Mouse (Mus musculus) heart, adult 2 months (tissue): Measurements from ENCODE around the gene Sh3rf3. TPM values are rescaled to one million over a fixed set of nuclear protein-coding genes. Genes with fewer than 3 reads are reported as not detected.

Experiments
- DNase-seq, 2 experiments: peaks; one replicate each; pipeline ENCODE4 v3.0.0; 2021
- H3K27ac ChIP-seq: fragments of 200-600 bp; 2 replicates; pipeline ENCODE4 v1.8.1; 2022
- H3K27me3 ChIP-seq: fragments of 200-500 bp; 2 replicates; pipeline ENCODE4 v1.6.1; 2012; ENCODE audit warnings: mild to moderate bottlenecking, low read length, inconsistent platforms, mixed read lengths; ENCODE audit not compliant: control insufficient read depth, insufficient read depth
- H3K36me3 ChIP-seq: fragments of 200-500 bp; 2 replicates; pipeline ENCODE4 v1.6.1; 2012; ENCODE audit warnings: low read length, inconsistent platforms; ENCODE audit not compliant: control insufficient read depth, insufficient read depth
- H3K4me1 ChIP-seq: fragments of 200-500 bp; 2 replicates; pipeline ENCODE4 v1.6.1; 2011; ENCODE audit warnings: low read length; ENCODE audit not compliant: control insufficient read depth, insufficient read depth
- H3K4me3 ChIP-seq: fragments of 200-600 bp; 2 replicates; pipeline ENCODE4 v1.8.1; 2022
- H3K79me2 ChIP-seq: fragments of 200-500 bp; replicated peaks from 2 replicates; pipeline ENCODE4 v1.6.1; 2012; ENCODE audit warnings: mild to moderate bottlenecking, inconsistent platforms, low read length, moderate library complexity, mixed read lengths; ENCODE audit not compliant: control insufficient read depth, insufficient read depth
- H3K9ac ChIP-seq: fragments of 200-500 bp; 2 replicates; pipeline ENCODE4 v1.6.1; 2012; ENCODE audit warnings: low read depth, mild to moderate bottlenecking, control low read depth, inconsistent platforms, low read length, mixed read lengths
- CTCF ChIP-seq: fragments of 200-600 bp; IDR thresholded peaks from 2 replicates; pipeline ENCODE4 v1.8.1; 2022; ENCODE audit warnings: antibody characterized with exemption, mild to moderate bottlenecking, moderate library complexity
- EP300 ChIP-seq: fragments of 200-500 bp; IDR thresholded peaks from 2 replicates; pipeline ENCODE4 v1.6.1; 2011; ENCODE audit warnings: low read depth, low read length, control low read depth; ENCODE audit not compliant: insufficient read depth
- POLR2A ChIP-seq: fragments of 200-500 bp; IDR thresholded peaks from 2 replicates; pipeline ENCODE4 v1.6.1; 2011; ENCODE audit warnings: mild to moderate bottlenecking, low read depth, low read length, control low read depth; ENCODE audit not compliant: insufficient read depth
- WGBS: fragments of 180-500 bp; shearing (Covaris S2); methylation state at CpG from one replicate; pipeline ENCODE4 v1.1.7; 2018; 5-methylcytosine and 5-hydroxymethylcytosine counted together
- intact Hi-C: fragments of 180-260 bp; cut with DNase I; formaldehyde crosslinking; loops from one replicate; pipeline ENCODE4 v1.15.1; 2025
- polyA plus RNA-seq: library from polyadenylated mRNA; depleted of rRNA; stranded (reverse); fragments of >200 nt; gene quantifications from 2 replicates; pipeline ENCODE4 v1.2.3, GENCODE M21; 2012
- total RNA-seq, 2 experiments: library from RNA; stranded (reverse); gene quantifications; 2 replicates each; pipeline ENCODE4 v1.2.3; 2021

The Sh3rf3 gene
- total and polyA plus RNA-seq, 3 experiments = 0.80 to 1.6 (median 0.97) TPM

DNA sequence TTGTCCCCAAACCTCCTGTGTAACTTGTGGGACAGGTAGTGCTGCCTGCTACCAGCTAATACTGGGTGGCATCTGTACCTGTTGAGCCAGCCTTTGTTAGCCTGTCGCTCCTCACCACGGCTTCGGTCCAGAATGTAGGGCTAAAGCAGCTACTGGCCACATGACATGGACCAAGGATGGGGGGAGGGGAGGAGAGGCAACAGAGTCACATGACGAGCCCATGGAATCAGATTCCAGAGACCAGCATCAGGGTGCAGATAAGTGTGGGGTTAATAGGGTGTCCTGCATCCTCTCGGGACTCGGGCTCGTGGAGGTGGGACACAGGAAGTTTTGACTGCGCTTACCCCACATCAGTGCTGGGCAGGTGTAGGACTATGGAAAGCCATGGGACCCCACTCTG lies 292.7 kb downstream of the Sh3rf3 start:
- no peak for TF ChIP-seq EP300
- no peak for TF ChIP-seq POLR2A
- no peak for TF ChIP-seq CTCF
- intact Hi-C loops = no loop called here
- WGBS = 73% methylated on average over 8 of the region's 8 CpGs
- H3K79me2 ChIP-seq = no peaks in the 10 kb centered on the region
- H3K27me3 ChIP-seq = no peaks in the 10 kb centered on the region; the same call in 1 of the 2 replicates
- no peak overlapping the region for H3K27ac ChIP-seq
- no peak overlapping the region for H3K4me3 ChIP-seq
- no peak for DNase-seq
- no peaks in the 10 kb centered on the region for H3K36me3 ChIP-seq
- H3K4me1 ChIP-seq = peaks cover 1% of the 10 kb centered on the region; the same call in 1 of the 2 replicates
- no peak overlapping the region for H3K9ac ChIP-seq

DNA sequence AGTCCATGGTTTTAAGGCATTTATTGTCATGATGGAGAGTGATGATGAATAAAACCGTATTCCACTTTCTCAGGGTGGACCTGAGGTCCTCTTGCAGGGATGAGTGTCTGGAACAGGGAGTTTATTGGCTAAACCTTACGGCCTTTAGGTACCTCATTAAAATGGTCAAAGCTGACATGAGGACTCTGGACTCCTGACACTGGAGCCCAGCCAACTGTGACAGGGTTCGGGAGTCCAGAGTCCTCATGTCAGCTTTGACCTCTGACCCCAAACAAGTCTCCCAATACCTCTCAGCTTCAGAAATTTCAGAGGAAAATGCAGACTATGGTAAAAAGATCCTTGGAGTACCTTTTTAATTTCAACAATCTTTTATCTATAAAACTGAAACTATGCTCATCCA lies 293.5 kb downstream of the Sh3rf3 start:
- TF ChIP-seq CTCF (no peak), POLR2A (no peak), EP300 (no peak)
- Histone ChIP-seq H3K4me1 (peaks cover 1% of the 10 kb centered on the region; the same call in 1 of the 2 replicates), H3K79me2 (no peaks in the 10 kb centered on the region), H3K27ac (no peak overlapping the region), H3K27me3 (no peaks in the 10 kb centered on the region; the same call in 1 of the 2 replicates), H3K36me3 (no peaks in the 10 kb centered on the region), H3K4me3 (no peak overlapping the region), H3K9ac (no peak overlapping the region)
- 71% methylated on average over 3 of the region's 3 CpGs for WGBS
- intact Hi-C loops = no loop called here
- no peak for DNase-seq

DNA sequence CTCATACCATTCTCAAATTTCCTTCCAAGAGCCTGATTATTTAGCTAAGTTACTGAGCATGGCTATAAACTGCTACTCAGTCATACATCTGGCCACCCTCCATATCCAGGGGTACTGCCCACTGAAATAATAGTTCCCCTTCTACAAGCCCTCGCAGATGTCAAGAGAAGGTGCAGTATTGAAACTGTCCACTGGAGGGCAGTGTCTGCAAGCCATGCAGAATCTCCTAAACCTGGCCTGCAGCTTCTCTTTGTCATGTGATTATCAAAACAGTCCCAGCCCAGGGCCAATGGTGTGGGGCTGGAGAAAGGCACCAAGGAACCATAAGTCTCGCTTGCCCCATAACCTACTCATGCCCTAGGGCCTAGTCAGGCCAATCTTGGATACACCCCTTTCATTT lies 295.9 kb downstream of the Sh3rf3 start:
- 20% methylated on average over 2 of the region's 2 CpGs for WGBS
- TF ChIP-seq CTCF (peak; percentile 99), POLR2A (no peak), EP300 (0 out of 2 replicates have a peak, but pooled peaks have one; percentile 67)
- H3K27me3 ChIP-seq = no peaks in the 10 kb centered on the region; the same call in 1 of the 2 replicates
- intact Hi-C loops = loop anchor here (1.0 kb wide), 2 partner anchors 41 to 183 kb away; no protein-coding TSS in a partner anchor
- peaks cover 1% of the 10 kb centered on the region; the same call in 1 of the 2 replicates for H3K4me1 ChIP-seq
- no peak overlapping the region for H3K27ac ChIP-seq
- DNase-seq = peak; percentile 48 to 69
- H3K9ac ChIP-seq = no peak overlapping the region
- H3K4me3 ChIP-seq = no peak overlapping the region
- no peaks in the 10 kb centered on the region for H3K79me2 ChIP-seq
- H3K36me3 ChIP-seq = no peaks in the 10 kb centered on the region

DNA sequence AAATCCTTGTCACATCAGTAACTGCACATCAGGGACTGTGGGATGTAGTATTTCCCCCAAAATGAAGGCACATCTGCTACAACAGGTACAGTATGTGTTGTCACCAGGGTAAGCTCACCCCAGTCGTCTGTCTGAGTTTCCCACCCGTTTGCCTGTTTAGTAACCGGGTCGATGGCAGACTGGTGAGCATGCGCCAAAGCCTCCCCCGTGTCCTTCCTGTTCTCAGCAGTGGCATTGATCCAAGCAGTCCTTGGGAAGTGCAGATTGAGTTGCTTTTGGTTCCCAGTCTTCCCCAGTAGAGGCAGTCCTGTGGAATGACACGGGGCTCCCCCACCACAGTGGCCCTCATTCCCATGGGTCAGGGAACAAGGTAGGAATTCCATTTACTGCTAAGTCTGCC lies 297.2 kb downstream of the Sh3rf3 start:
- intact Hi-C loops = no loop called here
- Histone ChIP-seq H3K27me3 (no peaks in the 10 kb centered on the region), H3K27ac (no peak overlapping the region), H3K4me1 (peaks cover 1% of the 10 kb centered on the region; the same call in 1 of the 2 replicates), H3K79me2 (no peaks in the 10 kb centered on the region), H3K36me3 (no peaks in the 10 kb centered on the region), H3K4me3 (no peak overlapping the region), H3K9ac (no peak overlapping the region)
- no peak for DNase-seq
- TF ChIP-seq CTCF (no peak), POLR2A (no peak), EP300 (no peak)
- 55% methylated on average over 7 of the region's 7 CpGs for WGBS

DNA sequence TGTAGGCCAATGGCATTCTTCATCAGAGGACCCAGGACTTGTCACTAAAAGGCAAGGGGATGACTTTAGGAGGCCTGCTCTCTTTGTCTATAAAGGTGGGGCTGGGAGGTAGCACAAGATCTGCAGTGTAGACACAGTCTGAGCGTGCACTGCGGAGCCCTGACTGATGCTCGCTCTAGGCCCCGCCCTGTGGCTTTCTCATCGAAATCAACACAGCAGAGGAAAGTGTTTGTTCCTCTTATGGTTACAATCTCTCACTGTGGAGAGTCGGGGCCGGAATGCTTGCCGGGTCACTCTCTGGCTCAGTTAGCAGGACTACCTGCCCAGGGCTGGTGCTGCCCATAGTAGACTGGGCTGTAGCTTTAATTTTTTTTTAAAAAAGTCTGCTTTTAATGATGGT lies 299.6 kb downstream of the Sh3rf3 start:
- Histone ChIP-seq H3K4me1 (peaks cover 1% of the 10 kb centered on the region; the same call in 1 of the 2 replicates), H3K36me3 (no peaks in the 10 kb centered on the region), H3K27ac (no peak overlapping the region), H3K27me3 (no peaks in the 10 kb centered on the region), H3K79me2 (no peaks in the 10 kb centered on the region), H3K9ac (no peak overlapping the region), H3K4me3 (no peak overlapping the region)
- WGBS = 81% methylated on average over 8 of the region's 8 CpGs
- DNase-seq = no peak
- TF ChIP-seq EP300 (no peak), POLR2A (no peak), CTCF (no peak)
- intact Hi-C loops = no loop called here

DNA sequence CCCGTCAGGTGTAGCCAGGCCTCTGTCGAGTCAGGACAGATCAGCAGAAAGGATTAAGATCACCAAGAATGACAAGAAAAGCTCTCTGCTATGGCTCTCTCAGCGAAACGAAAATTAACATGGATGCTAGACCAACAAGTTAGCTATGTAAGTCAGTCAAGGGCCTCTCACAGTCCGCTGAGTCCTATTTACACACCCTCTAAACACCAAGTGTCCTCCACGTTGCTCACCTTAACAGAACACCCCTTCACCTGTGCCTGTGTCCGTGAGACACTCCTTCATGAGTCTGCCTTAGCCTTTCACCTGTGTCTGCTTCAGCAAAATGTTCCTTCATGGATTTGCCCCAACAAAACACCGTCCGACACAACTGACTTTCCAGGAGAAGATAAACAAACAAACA lies 300.2 kb downstream of the Sh3rf3 start:
- peaks cover 1% of the 10 kb centered on the region; the same call in 1 of the 2 replicates for H3K4me1 ChIP-seq
- no peaks in the 10 kb centered on the region for H3K36me3 ChIP-seq
- no peaks in the 10 kb centered on the region for H3K27me3 ChIP-seq
- no peak overlapping the region for H3K4me3 ChIP-seq
- no peak for DNase-seq
- H3K79me2 ChIP-seq = no peaks in the 10 kb centered on the region
- intact Hi-C loops = no loop called here
- WGBS = 90% methylated on average over 9 of the region's 9 CpGs
- no peak overlapping the region for H3K9ac ChIP-seq
- H3K27ac ChIP-seq = no peak overlapping the region
- no peak for TF ChIP-seq EP300
- no peak for TF ChIP-seq POLR2A
- no peak for TF ChIP-seq CTCF
